Mouse (Mus musculus) small intestine, adult 2 months (tissue): ENCODE results near the gene Slc25a5. TPM values are rescaled to one million over a fixed set of nuclear protein-coding genes. Genes with fewer than 3 reads are reported as not detected.

ENCODE experiments used
- H3K27ac ChIP-seq: fragments of 200-500 bp; 2 replicates; pipeline ENCODE4 v1.5.1; 2012; ENCODE audit warnings: low read depth, low read length, control low read depth, inconsistent platforms; ENCODE audit not compliant: insufficient read depth
- H3K27me3 ChIP-seq: fragments of 200-500 bp; 2 replicates; pipeline ENCODE4 v1.6.1; 2012; ENCODE audit warnings: mild to moderate bottlenecking, moderate library complexity, low read length, inconsistent platforms; ENCODE audit not compliant: control insufficient read depth, insufficient read depth
- H3K36me3 ChIP-seq: fragments of 200-500 bp; 2 replicates; pipeline ENCODE4 v1.6.1; 2012; ENCODE audit warnings: mild to moderate bottlenecking, low read length, control low read depth, inconsistent platforms; ENCODE audit not compliant: control insufficient read depth, insufficient read depth
- H3K4me1 ChIP-seq: fragments of 200-500 bp; 2 replicates; pipeline ENCODE4 v1.6.1; 2012; ENCODE audit warnings: low read length, inconsistent platforms, mixed read lengths; ENCODE audit not compliant: control insufficient read depth, insufficient read depth, insufficient read length
- H3K4me3 ChIP-seq: fragments of 200-500 bp; 2 replicates; pipeline ENCODE4 v1.5.1; 2012; ENCODE audit warnings: low read depth, mild to moderate bottlenecking, control low read depth, inconsistent platforms, low read length, moderate library complexity
- CTCF ChIP-seq: fragments of 200-500 bp; IDR thresholded peaks from 2 replicates; pipeline ENCODE4 v1.5.1; 2012; ENCODE audit warnings: low read depth, mild to moderate bottlenecking, control low read depth, inconsistent platforms, low read length, moderate library complexity, mixed read lengths; ENCODE audit not compliant: insufficient replicate concordance, insufficient read length; ENCODE audit errors: extremely low read depth
- POLR2A ChIP-seq: fragments of 200-500 bp; IDR thresholded peaks from 2 replicates; pipeline ENCODE4 v1.6.1; 2012; ENCODE audit warnings: low read depth, mild to moderate bottlenecking, control low read depth, inconsistent platforms, low read length, moderate library complexity
- WGBS: fragments of 180-500 bp; shearing (Covaris S2); methylation state at CpG from one replicate; pipeline ENCODE4 v1.1.7; 2018; 5-methylcytosine and 5-hydroxymethylcytosine counted together
- polyA plus RNA-seq: library from polyadenylated mRNA; depleted of rRNA; stranded (reverse); fragments of >200 nt; gene quantifications from 2 replicates; pipeline ENCODE4 v1.2.3, GENCODE M21; 2012

Gene Slc25a5
- polyA plus RNA-seq, 1 experiment: 2,171 TPM

GRCm38 (mm10) chrX:36811377-36811776, 15.9 kb downstream of the Slc25a5 start:
- no peak for TF ChIP-seq CTCF
- TF ChIP-seq POLR2A: no peak
- Histone ChIP-seq H3K4me3 (no peak overlapping the region), H3K27me3 (no peaks in the 10 kb centered on the region), H3K27ac (no peak overlapping the region), H3K4me1 (peaks cover 8% of the 10 kb centered on the region; the same call in 1 of the 2 replicates), H3K36me3 (no peaks in the 10 kb centered on the region)
- 37% methylated on average over 5 of the region's 5 CpGs for WGBS

- H3K4me1 ChIP-seq: peaks cover 6% of the 10 kb centered on the region; the same call in 1 of the 2 replicates
- no peak for TF ChIP-seq POLR2A
- TF ChIP-seq CTCF: no peak
- no peak overlapping the region for H3K4me3 ChIP-seq
- no peaks in the 10 kb centered on the region for H3K36me3 ChIP-seq
- H3K27me3 ChIP-seq: no peaks in the 10 kb centered on the region
- peak overlapping the region; percentile 81; the same call in 1 of the 2 replicates for H3K27ac ChIP-seq
- WGBS: 40% methylated on average over 8 of the region's 8 CpGs
Measured at GRCm38 (mm10) chrX:36814161-36814836, 18.8 kb downstream of the Slc25a5 start.

- TF ChIP-seq CTCF (no peak), POLR2A (no peak)
- H3K27me3 ChIP-seq: no peaks in the 10 kb centered on the region
- H3K36me3 ChIP-seq: no peaks in the 10 kb centered on the region
- H3K27ac ChIP-seq: peak overlapping the region; percentile 81; the same call in 1 of the 2 replicates
- H3K4me3 ChIP-seq: no peak overlapping the region
- 57% methylated on average over 4 of the region's 4 CpGs for WGBS
- H3K4me1 ChIP-seq: peaks cover 6% of the 10 kb centered on the region; the same call in 1 of the 2 replicates
Measured at GRCm38 (mm10) chrX:36815022-36815421, 19.6 kb downstream of the Slc25a5 start.

GRCm38 (mm10) chrX:36815439-36815838, 20.0 kb downstream of the Slc25a5 start:
- Histone ChIP-seq H3K27ac (no peak overlapping the region), H3K4me3 (no peak overlapping the region), H3K27me3 (no peaks in the 10 kb centered on the region), H3K4me1 (peaks cover 6% of the 10 kb centered on the region; the same call in 1 of the 2 replicates), H3K36me3 (no peaks in the 10 kb centered on the region)
- WGBS: 57% methylated on average over 4 of the region's 4 CpGs
- no peak for TF ChIP-seq CTCF
- no peak for TF ChIP-seq POLR2A

- 46% methylated on average over 8 of the region's 8 CpGs for WGBS
- peak overlapping the region; percentile 87 for H3K27ac ChIP-seq
- H3K36me3 ChIP-seq: no peaks in the 10 kb centered on the region
- TF ChIP-seq POLR2A (no peak), CTCF (no peak)
- H3K27me3 ChIP-seq: no peaks in the 10 kb centered on the region
- H3K4me3 ChIP-seq: no peak overlapping the region
- H3K4me1 ChIP-seq: peaks cover 8% of the 10 kb centered on the region; the same call in 1 of the 2 replicates
Measured at GRCm38 (mm10) chrX:36816368-36816899, 21.0 kb downstream of the Slc25a5 start.

- Histone ChIP-seq H3K4me1 (peaks cover 8% of the 10 kb centered on the region; the same call in 1 of the 2 replicates), H3K4me3 (peak overlapping the region; percentile 33; the same call in 1 of the 2 replicates), H3K27me3 (no peaks in the 10 kb centered on the region), H3K27ac (peak overlapping the region; percentile 87), H3K36me3 (no peaks in the 10 kb centered on the region)
- WGBS: 16% methylated on average over 10 of the region's 10 CpGs
- TF ChIP-seq CTCF (no peak), POLR2A (no peak)
Measured at GRCm38 (mm10) chrX:36816953-36817441, 21.5 kb downstream of the Slc25a5 start.

- Histone ChIP-seq H3K36me3 (no peaks in the 10 kb centered on the region), H3K4me3 (no peak overlapping the region), H3K4me1 (peaks cover 12% of the 10 kb centered on the region; the same call in 1 of the 2 replicates), H3K27ac (peak overlapping the region; percentile 95), H3K27me3 (no peaks in the 10 kb centered on the region)
- no peak for TF ChIP-seq POLR2A
- TF ChIP-seq CTCF: no peak
- WGBS: 38% methylated on average over 4 of the region's 4 CpGs
Measured at GRCm38 (mm10) chrX:36819575-36819974, 24.1 kb downstream of the Slc25a5 start.
